Mouse (Mus musculus): ENCODE measurements around the gene Adk.
"Not testable (repeated sequence)": the region's sequence is repeated elsewhere in the genome, so short reads cannot be mapped to it uniquely, and the experiment has no call there.

Adk gene

DNA sequence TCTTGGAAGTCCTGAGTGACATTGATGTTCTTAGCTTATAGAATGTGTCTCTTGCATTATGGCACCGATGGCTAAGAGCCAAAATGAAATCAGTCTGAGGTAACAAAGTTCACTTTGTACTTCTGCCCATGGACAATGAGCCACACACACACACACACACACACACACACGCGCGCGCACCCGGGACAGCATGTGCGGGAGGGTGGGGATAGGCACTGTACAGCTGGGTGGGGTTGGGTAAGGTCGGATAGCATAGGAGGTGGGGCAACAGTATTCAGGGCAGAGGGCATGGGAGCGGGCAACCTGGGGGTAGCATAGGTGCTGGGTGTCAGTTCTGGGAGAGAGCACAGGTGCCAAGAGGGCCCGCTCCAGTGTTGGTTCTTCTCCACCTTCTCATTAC lies 432.3 kb downstream of the Adk start:
- DNase-seq (ENCODE audit: low spot score in 2 of 2) = no peak

DNA sequence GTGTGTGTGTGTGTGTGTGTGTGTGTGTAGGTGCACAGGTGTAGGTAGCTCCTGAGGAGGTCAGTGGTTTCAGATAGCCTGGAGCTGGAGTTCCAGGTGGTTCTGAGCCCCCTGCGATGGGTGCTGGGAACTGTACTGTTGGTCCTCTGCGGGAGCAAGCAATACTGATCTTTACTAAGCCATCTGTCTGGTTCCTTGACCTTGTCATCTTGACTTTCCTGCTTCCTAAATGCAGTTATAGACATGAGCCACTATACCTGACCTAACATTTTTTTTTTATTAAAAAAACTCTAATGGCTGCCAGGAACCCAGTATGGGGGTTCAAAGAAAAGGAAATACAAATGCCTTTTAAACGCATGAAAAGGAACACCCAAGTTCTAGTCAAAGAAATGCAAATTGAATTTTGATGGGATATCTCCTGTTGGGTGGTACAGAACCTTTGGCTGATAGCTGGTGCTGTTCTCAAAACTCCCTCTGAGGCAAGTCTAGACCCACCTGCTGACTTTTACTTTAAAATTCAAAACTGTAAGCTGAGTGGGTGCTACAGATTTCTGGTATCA lies 433.7 kb downstream of the Adk start:
- DNase-seq (ENCODE audit: low spot score in 2 of 2) = no peak

DNA sequence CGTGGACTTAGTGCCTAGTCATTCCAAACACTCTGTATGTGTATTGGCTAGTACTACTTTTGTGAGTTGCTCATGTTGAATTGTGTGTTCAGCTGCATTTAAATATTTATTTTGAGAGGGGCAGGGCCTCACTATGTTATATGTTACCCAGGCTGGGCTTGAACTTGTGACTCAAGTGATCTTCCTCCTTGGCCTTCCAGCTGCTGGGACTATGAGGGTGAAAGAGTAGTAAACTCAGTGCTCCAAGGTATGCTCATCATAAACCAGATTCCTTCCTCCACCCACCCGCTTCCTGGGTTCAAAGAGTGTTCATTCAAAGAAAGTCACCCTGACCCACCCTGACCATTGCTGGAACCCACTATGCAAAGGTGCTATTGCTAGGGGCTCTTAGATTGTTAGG lies 434.8 kb downstream of the Adk start:
- not testable (repeated sequence) for DNase-seq (ENCODE audit: low spot score in 2 of 2)

DNA sequence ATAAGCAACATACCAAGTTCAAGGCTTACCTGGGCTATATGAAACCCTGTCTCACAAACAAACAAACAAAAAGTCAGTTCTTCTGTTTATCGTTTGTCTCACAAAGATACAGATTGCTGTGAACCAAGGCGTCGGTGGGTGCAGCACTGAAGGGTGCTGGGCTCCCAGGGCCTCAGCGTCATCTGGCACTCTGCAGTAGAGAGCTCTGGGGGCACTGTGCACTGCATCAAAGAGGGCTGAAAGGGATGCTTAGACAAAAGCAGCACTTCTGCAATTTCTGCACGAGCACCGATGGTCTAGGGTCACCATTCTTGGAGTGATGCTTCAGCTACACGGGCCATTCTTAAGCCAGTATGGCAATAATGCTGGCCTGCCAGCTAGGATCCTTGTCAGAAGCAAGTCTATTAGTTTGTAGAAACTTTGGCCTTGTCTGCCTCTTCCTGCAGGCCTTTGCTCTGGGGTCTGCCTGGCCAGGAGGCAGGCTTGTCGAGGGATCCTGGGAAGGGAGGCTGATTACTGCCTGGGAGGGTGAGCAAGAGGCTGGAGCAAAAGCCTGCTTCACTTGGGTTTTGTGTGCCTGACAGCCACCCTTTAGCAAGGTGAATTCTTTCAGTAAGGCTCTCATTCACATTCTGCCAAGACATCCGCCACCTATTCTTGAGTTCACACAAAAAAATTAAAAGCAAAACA lies 436.2 kb downstream of the Adk start:
- not testable (repeated sequence) for DNase-seq (ENCODE audit: low spot score in 2 of 2)

DNA sequence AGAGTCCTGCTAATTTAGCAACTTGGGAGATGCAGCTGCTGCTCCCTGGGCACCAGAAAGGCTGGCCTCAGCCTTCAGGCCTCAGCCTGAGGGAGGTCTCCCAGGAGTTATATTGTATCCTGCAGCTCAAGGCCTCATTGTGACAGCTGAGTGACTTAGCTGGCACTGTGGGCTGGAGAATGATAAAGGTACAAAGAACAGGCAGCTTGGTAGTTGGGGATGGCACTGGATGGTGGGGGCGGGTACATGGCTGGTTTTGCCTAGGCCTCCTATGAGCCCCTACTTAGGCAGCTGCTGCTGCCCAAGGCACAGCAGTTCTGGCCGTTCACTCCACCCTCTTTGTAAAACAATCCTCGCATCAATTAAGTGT lies 436.7 kb downstream of the Adk start:
- DNase-seq (ENCODE audit: low spot score in 2 of 2) = no peak

DNA sequence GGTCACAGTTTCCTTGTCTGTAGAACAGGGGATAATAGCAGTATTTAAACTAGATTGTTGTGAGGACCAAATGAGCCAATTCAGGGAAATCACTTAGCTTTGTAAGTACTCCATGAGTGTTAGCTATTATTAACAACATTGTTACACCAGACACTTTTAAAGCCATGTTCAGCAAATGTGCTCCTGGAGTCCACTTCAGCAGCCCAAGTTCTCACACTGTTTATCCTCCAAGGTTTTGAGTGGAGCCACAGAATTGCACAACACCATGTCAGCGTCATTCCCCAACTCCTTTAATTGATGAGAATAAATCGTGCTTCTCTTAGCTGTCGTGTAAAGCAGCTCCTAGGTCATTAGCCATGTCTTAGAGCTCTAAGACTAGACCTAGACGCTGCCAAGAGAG lies 437.8 kb downstream of the Adk start:
- DNase-seq (ENCODE audit: low spot score in 2 of 2) = no peak

All from urinary bladder, adult 18-20 months (tissue).